Mouse (Mus musculus) embryonic facial prominence, embryonic 14.5 days (tissue): ENCODE data around the gene Olfr159. TPM values are rescaled to one million over a fixed set of nuclear protein-coding genes. Genes with fewer than 3 reads are reported as not detected.

ENCODE experiments used
- ATAC-seq: fragments of 200-750 bp; cut with Nextera tagmentation; 2 replicates; pipeline ENCODE4 v1.8.0; 2017; ENCODE audit warnings: low read depth, moderate number of reproducible peaks, moderate TSS enrichment
- DNase-seq: peaks from one replicate; pipeline ENCODE4 v3.0.0-alpha.2; 2015; ENCODE audit warnings: low spot score
- H3K27ac ChIP-seq: fragments of 300-500 bp; sonication (generic); replicated peaks from 2 replicates; pipeline ENCODE4 v1.5.1; 2014; ENCODE audit warnings: low read depth, mild to moderate bottlenecking, low read length, moderate library complexity
- H3K27me3 ChIP-seq: fragments of 300-500 bp; sonication (generic); replicated peaks from 2 replicates; pipeline ENCODE4 v1.6.1; 2014; ENCODE audit warnings: low read length; ENCODE audit not compliant: control insufficient read depth, insufficient read depth
- H3K36me3 ChIP-seq: fragments of 300-500 bp; sonication (generic); 2 replicates; pipeline ENCODE4 v1.6.1; 2014; ENCODE audit warnings: low read length, mixed read lengths; ENCODE audit not compliant: control insufficient read depth, insufficient read depth
- H3K4me1 ChIP-seq: fragments of 300-500 bp; sonication (generic); 2 replicates; pipeline ENCODE4 v1.6.1; 2014; ENCODE audit warnings: antibody characterized with exemption, low read length; ENCODE audit not compliant: control insufficient read depth, insufficient read depth
- H3K4me2 ChIP-seq: fragments of 300-500 bp; sonication (generic); 2 replicates; pipeline ENCODE4 v1.6.1; 2014; ENCODE audit warnings: low read depth, mild to moderate bottlenecking, low read length, moderate library complexity, mixed read lengths
- H3K4me3 ChIP-seq: fragments of 300-500 bp; sonication (generic); 2 replicates; pipeline ENCODE4 v1.5.1; 2014; ENCODE audit warnings: low read depth, mild to moderate bottlenecking, low read length
- H3K9ac ChIP-seq: fragments of 300-500 bp; sonication (generic); 2 replicates; pipeline ENCODE4 v1.6.1; 2014; ENCODE audit warnings: low read depth, mild to moderate bottlenecking, low read length, moderate library complexity, mixed read lengths
- H3K9me3 ChIP-seq: fragments of 300-500 bp; sonication (generic); 2 replicates; pipeline ENCODE4 v1.6.1; 2016; ENCODE audit warnings: low read length; ENCODE audit not compliant: control insufficient read depth
- WGBS: fragments of 180-500 bp; shearing (Covaris S2); extraction: QIAGEN DNeasy Blood & Tissue Kit; methylation state at CpG from one replicate; pipeline ENCODE4 v1.1.7; 2014; 5-methylcytosine and 5-hydroxymethylcytosine counted together
- polyA plus RNA-seq: library from polyadenylated mRNA; unstranded; fragments of >200 nt; fragmentation: Nextera tagmentation; extraction: Ambion mirVana; gene quantifications from 2 replicates; pipeline ENCODE4 v1.2.1, GENCODE M21; 2014

Olfr159 gene
- polyA plus RNA-seq, 1 experiment from 2014 or later, result not detected

DNA sequence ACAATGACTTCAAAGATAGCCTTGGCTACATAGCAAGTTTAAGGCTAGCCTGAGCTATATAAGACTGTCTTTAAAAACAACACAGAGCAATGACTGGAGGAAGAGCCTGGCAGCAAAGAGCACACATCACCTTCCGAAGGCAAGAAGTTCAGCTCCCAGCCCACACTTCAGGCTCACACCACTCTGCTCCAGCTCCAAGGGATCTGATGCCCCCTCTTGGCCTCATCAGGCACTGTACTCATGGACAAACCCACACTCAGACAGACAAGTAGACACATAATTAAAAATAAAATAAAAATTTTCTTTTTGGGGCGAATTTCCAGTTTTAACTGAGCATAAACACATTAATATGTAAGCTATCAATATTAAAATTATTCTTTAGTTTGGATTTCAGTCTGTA is 9.5 kb downstream of the Olfr159 start:
- Histone ChIP-seq H3K36me3 (no peaks in the 10 kb centered on the region), H3K27me3 (no peaks in the 10 kb centered on the region), H3K27ac (no peak overlapping the region), H3K9ac (no peak overlapping the region), H3K4me1 (no peaks in the 10 kb centered on the region; the same call in 1 of the 2 replicates), H3K4me2 (no peak overlapping the region), H3K4me3 (no peak overlapping the region), H3K9me3 (no peaks in the 10 kb centered on the region)
- DNase-seq, result no peak
- ATAC-seq, result no peak
- WGBS, result 83% methylated on average over 2 of the region's 2 CpGs

- no peaks in the 10 kb centered on the region for H3K27me3 ChIP-seq
- no peaks in the 10 kb centered on the region for H3K36me3 ChIP-seq
- no peak overlapping the region for H3K9ac ChIP-seq
- H3K4me3 ChIP-seq, result no peak overlapping the region
- no peak for DNase-seq
- H3K4me2 ChIP-seq, result no peak overlapping the region
- H3K9me3 ChIP-seq, result no peaks in the 10 kb centered on the region
- H3K27ac ChIP-seq, result 0 out of 2 replicates have a peak overlapping the region, but pooled peaks have one; percentile 34
- H3K4me1 ChIP-seq, result no peaks in the 10 kb centered on the region; the same call in 1 of the 2 replicates
- WGBS, result 71% methylated on average over 10 of the region's 10 CpGs
- no peak for ATAC-seq
These were observed 10.3 kb downstream of the Olfr159 start for GRCm38 (mm10) chr4:43760460-43760859.

DNA sequence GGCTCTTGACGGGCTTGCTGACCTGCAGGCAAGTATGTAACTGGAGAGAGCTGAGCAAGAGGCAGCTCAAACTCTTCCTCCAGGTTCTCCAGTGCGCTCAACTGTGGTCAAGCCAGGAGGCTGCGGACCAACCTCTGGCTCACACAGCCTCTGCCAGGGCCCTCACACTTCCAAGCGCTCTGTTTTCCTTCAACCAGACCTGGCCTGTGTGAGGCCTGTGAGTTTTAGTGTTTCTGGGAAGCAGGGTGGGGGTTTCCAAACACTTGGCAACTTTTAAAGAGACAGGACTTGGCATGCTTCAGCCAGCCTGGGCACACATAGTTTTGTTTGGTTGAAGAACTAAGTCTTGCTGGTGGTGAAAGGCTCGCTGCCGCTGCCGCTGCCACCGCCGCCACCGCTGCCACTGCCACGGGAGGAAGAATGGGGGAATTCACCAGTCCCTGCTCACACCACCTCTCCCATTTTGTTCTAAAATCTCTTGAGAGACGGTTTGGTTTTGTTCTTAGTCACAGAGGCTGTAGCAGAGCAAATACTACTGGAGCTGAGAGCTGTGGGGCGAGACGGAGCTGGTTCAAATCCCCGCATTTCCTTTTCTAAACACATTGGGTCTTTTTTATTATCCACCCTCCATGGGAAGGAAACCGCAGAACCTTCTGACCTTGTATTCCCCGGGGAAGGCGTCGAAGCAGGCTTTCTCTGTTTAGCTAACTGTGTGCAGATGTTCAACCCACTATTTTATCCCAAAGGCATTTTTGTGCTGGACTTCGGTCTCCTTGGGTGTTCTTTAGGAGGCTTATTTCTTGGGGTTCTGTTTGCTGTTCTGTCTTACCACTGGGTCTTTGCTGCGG is 11.0 kb downstream of the Olfr159 start:
- Histone ChIP-seq H3K9ac (no peak overlapping the region), H3K27ac (peak overlapping the region; percentile 64)
- ATAC-seq, result no peak

GRCm38 (mm10) chr4:43757213-43757612 is 13.6 kb downstream of the Olfr159 start:
- Histone ChIP-seq H3K4me1 (no peaks in the 10 kb centered on the region; the same call in 1 of the 2 replicates), H3K4me2 (no peak overlapping the region), H3K27me3 (no peaks in the 10 kb centered on the region), H3K27ac (no peak overlapping the region), H3K9me3 (no peaks in the 10 kb centered on the region), H3K4me3 (no peak overlapping the region), H3K36me3 (no peaks in the 10 kb centered on the region), H3K9ac (no peak overlapping the region)
- WGBS, result 80% methylated on average over 6 of the region's 6 CpGs
- DNase-seq (no peak), ATAC-seq (no peak)

More for the DNA sequence above, 11.0 kb downstream of the Olfr159 start:
- no peaks in the 10 kb centered on the region for H3K36me3 ChIP-seq
- DNase-seq, result peak; percentile 39
- H3K4me3 ChIP-seq, result no peak overlapping the region
- WGBS, result 47% methylated on average over 20 of the region's 21 CpGs
- H3K27me3 ChIP-seq, result no peaks in the 10 kb centered on the region
- no peak overlapping the region for H3K4me2 ChIP-seq
- H3K4me1 ChIP-seq, result no peaks in the 10 kb centered on the region; the same call in 1 of the 2 replicates
- no peaks in the 10 kb centered on the region for H3K9me3 ChIP-seq

GRCm38 (mm10) chr4:43745187-43745586 is 25.6 kb downstream of the Olfr159 start:
- H3K27ac ChIP-seq, result no peak overlapping the region
- DNase-seq (peak; percentile 76), ATAC-seq (no peak)
- 14% methylated on average over 6 of the region's 6 CpGs for WGBS
- H3K9me3 ChIP-seq, result 0 out of 2 replicates have a peak, but pooled peaks cover 6% of the 10 kb centered on the region
- H3K4me1 ChIP-seq, result no peaks in the 10 kb centered on the region
- H3K9ac ChIP-seq, result no peak overlapping the region
- H3K4me2 ChIP-seq, result no peak overlapping the region
- H3K36me3 ChIP-seq, result no peaks in the 10 kb centered on the region
- no peaks in the 10 kb centered on the region for H3K27me3 ChIP-seq
- H3K4me3 ChIP-seq, result no peak overlapping the region

GRCm38 (mm10) chr4:43743099-43743498 is 27.7 kb downstream of the Olfr159 start:
- DNase-seq (no peak), ATAC-seq (no peak)
- Histone ChIP-seq H3K4me2 (no peak overlapping the region), H3K9me3 (no peaks in the 10 kb centered on the region), H3K27ac (no peak overlapping the region), H3K4me1 (no peaks in the 10 kb centered on the region), H3K27me3 (no peaks in the 10 kb centered on the region), H3K9ac (no peak overlapping the region), H3K4me3 (no peak overlapping the region), H3K36me3 (no peaks in the 10 kb centered on the region)
- WGBS, result 45% methylated on average over 1 of the region's 1 CpGs

- H3K27me3 ChIP-seq, result no peaks in the 10 kb centered on the region
- H3K27ac ChIP-seq, result no peak overlapping the region
- H3K9me3 ChIP-seq, result no peaks in the 10 kb centered on the region
- ATAC-seq (no peak), DNase-seq (no peak)
- H3K9ac ChIP-seq, result no peak overlapping the region
- no peaks in the 10 kb centered on the region for H3K36me3 ChIP-seq
- no peaks in the 10 kb centered on the region for H3K4me1 ChIP-seq
- H3K4me3 ChIP-seq, result no peak overlapping the region
- H3K4me2 ChIP-seq, result no peak overlapping the region
- WGBS, result 23% methylated on average over 4 of the region's 4 CpGs
These were observed 28.2 kb downstream of the Olfr159 start for GRCm38 (mm10) chr4:43742637-43743036.

- Histone ChIP-seq H3K4me3 (no peak overlapping the region), H3K9ac (no peak overlapping the region), H3K36me3 (no peaks in the 10 kb centered on the region), H3K27ac (no peak overlapping the region), H3K9me3 (no peaks in the 10 kb centered on the region), H3K4me1 (no peaks in the 10 kb centered on the region), H3K27me3 (no peaks in the 10 kb centered on the region), H3K4me2 (no peak overlapping the region)
- ATAC-seq, result no peak
- WGBS, result 61% methylated on average over 5 of the region's 5 CpGs
- DNase-seq, result no peak
These were observed 29.3 kb downstream of the Olfr159 start for GRCm38 (mm10) chr4:43741526-43741925.
